Mouse (Mus musculus) hindbrain, embryonic 11.5 days (tissue): ENCODE results near the gene Nanos2. TPM values are rescaled to one million over a fixed set of nuclear protein-coding genes. Genes with fewer than 3 reads are reported as not detected.

Source experiments
- ATAC-seq: fragments of 200-750 bp; cut with Nextera tagmentation; 2 replicates; pipeline ENCODE4 v1.8.0; 2017; ENCODE audit warnings: mild to moderate bottlenecking, moderate TSS enrichment, moderate library complexity; ENCODE audit not compliant: low FRiP score
- DNase-seq: peaks from one replicate; pipeline ENCODE4 v3.0.0-alpha.2; 2015; ENCODE audit warnings: low spot score
- H3K27ac ChIP-seq: fragments of 300-500 bp; sonication (generic); 2 replicates; pipeline ENCODE4 v1.5.1; 2014; ENCODE audit warnings: mild to moderate bottlenecking, low read depth, low read length
- H3K27me3 ChIP-seq: fragments of 300-500 bp; sonication (generic); 2 replicates; pipeline ENCODE4 v1.6.1; 2014; ENCODE audit warnings: mild to moderate bottlenecking, low read length, moderate library complexity, mixed read lengths; ENCODE audit not compliant: control insufficient read depth, insufficient read depth
- H3K36me3 ChIP-seq: fragments of 300-500 bp; sonication (generic); 2 replicates; pipeline ENCODE4 v1.6.1; 2014; ENCODE audit warnings: mild to moderate bottlenecking, low read length, moderate library complexity, mixed read lengths; ENCODE audit not compliant: control insufficient read depth, insufficient read depth
- H3K4me1 ChIP-seq: fragments of 300-500 bp; sonication (generic); replicated peaks from 2 replicates; pipeline ENCODE4 v1.6.1; 2014; ENCODE audit warnings: low read length, mixed read lengths; ENCODE audit not compliant: control insufficient read depth, insufficient read depth
- H3K4me2 ChIP-seq: fragments of 300-500 bp; sonication (generic); replicated peaks from 2 replicates; pipeline ENCODE4 v1.6.1; 2014; ENCODE audit warnings: mild to moderate bottlenecking, low read depth, low read length
- H3K4me3 ChIP-seq: fragments of 300-500 bp; sonication (generic); 2 replicates; pipeline ENCODE4 v1.5.1; 2014; ENCODE audit warnings: low read depth, low read length
- H3K9ac ChIP-seq: fragments of 300-500 bp; sonication (generic); 2 replicates; pipeline ENCODE4 v1.6.1; 2014; ENCODE audit warnings: low read depth, low read length
- H3K9me3 ChIP-seq: fragments of 300-500 bp; sonication (generic); 2 replicates; pipeline ENCODE4 v1.6.1; 2016; ENCODE audit warnings: low read length; ENCODE audit not compliant: control insufficient read depth
- WGBS: fragments of 180-500 bp; shearing (Covaris S2); extraction: QIAGEN DNeasy Blood & Tissue Kit; methylation state at CpG from one replicate; pipeline ENCODE4 v1.1.7; 2014; 5-methylcytosine and 5-hydroxymethylcytosine counted together
- polyA plus RNA-seq: library from polyadenylated mRNA; unstranded; fragments of >200 nt; fragmentation: Nextera tagmentation; extraction: Ambion mirVana; gene quantifications from 2 replicates; pipeline ENCODE4 v1.2.1, GENCODE M21; 2014

The Nanos2 gene
- polyA plus RNA-seq, 1 experiment from 2014 or later = not detected

DNA sequence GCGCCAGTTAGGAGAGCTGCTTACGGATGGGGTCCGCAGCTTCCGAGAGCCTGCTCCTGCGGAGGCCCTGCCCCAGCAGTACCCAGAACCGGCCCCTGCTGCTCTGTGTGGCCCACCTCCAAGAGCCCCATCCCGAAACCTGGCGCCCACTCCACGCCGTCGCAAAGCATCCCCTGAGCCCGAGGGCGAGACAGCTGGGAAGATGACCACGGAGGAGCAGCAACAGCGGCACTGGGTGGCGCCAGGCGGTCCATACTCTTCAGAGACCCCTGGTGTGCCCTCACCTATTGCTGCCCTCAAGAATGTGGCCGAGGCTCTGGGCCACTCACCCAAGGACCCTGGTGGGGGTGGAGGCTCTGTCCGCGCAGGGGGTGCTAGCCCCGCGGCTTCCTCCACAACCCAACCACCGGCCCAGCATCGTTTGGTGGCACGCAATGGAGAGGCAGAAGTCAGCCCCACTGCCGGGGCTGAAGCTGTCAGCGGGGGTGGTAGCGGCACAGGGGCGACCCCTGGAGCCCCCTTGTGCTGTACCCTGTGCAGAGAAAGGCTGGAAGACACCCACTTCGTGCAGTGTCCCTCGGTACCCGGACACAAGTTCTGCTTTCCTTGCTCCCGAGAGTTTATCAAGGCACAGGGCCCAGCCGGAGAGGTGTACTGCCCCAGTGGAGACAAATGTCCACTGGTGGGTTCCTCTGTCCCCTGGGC lies 18.4 kb downstream of the Nanos2 start:
- ATAC-seq (no peak), DNase-seq (no peak)
- peaks cover 4% of the 10 kb centered on the region; the same call in 1 of the 2 replicates for H3K36me3 ChIP-seq
- WGBS = 83% methylated on average over 33 of the region's 34 CpGs
- no peak overlapping the region for H3K27ac ChIP-seq
- peak overlapping the region; percentile 99 for H3K4me2 ChIP-seq
- no peak overlapping the region for H3K9ac ChIP-seq
- no peaks in the 10 kb centered on the region for H3K27me3 ChIP-seq
- peaks cover 12% of the 10 kb centered on the region for H3K4me1 ChIP-seq
- H3K9me3 ChIP-seq = no peaks in the 10 kb centered on the region
- peak overlapping the region; percentile 84; the same call in 1 of the 2 replicates for H3K4me3 ChIP-seq

GRCm38 (mm10) chr7:19006476-19006875 lies 19.3 kb downstream of the Nanos2 start:
- H3K27me3 ChIP-seq = no peaks in the 10 kb centered on the region
- no peaks in the 10 kb centered on the region for H3K9me3 ChIP-seq
- WGBS = 10% methylated on average over 12 of the region's 12 CpGs
- no peak overlapping the region for H3K27ac ChIP-seq
- H3K4me2 ChIP-seq = no peak overlapping the region
- H3K4me1 ChIP-seq = peaks cover 12% of the 10 kb centered on the region
- no peak overlapping the region for H3K4me3 ChIP-seq
- peak; percentile 92 for DNase-seq
- no peak overlapping the region for H3K9ac ChIP-seq
- ATAC-seq = no peak
- H3K36me3 ChIP-seq = peaks cover 4% of the 10 kb centered on the region; the same call in 1 of the 2 replicates

DNA sequence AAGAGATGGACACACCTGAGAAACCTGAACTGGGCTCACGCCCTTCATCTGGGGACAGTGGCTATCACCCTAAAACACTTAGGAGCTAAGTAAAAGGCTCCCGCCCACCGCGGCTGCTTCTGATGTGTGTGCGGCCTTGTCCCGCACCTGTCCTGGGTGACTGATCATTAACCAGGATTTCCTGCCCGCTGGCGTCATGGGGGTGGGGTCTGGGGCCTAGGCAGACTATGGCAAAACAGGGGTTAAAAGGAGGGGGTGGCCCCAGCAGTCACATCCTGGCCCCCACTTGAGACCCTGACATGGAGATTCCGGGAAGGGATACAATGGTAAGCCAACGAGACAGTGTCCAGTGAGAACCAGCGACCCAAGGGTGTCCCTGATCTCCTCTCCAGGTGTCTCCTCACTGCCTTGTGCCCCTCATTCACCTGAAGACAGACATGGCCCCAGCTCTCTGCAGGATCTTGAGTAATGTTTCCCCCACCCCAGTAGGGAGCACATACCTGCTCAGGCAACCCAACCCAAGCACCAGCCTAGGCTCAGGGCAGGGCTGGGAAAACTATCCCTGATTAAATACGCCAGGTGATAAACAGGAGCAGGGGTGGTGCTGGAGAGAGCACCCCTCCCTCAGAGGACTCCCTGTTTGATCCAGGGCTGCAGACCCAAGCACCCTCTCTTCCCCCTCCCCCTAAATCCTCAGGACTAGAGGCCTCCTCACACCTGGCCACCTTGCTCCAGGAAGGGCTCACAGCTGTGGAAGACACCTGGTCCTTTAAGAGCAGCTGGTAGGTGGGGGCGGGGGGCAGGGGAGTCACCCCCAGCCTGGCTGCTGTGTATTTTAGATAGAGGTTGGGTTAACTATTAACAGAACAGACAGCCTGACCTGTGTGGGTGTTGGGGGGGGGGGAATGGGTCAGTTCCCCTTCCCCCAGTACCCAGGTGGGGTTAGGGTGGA lies 20.1 kb downstream of the Nanos2 start:
- H3K9ac ChIP-seq = no peak overlapping the region
- ATAC-seq = no peak
- no peaks in the 10 kb centered on the region for H3K27me3 ChIP-seq
- no peak overlapping the region for H3K27ac ChIP-seq
- no peaks in the 10 kb centered on the region for H3K9me3 ChIP-seq
- H3K4me3 ChIP-seq = no peak overlapping the region
- DNase-seq = no peak
- H3K36me3 ChIP-seq = peaks cover 4% of the 10 kb centered on the region; the same call in 1 of the 2 replicates
- no peak overlapping the region for H3K4me2 ChIP-seq
- WGBS = 75% methylated on average over 13 of the region's 13 CpGs
- H3K4me1 ChIP-seq = peaks cover 12% of the 10 kb centered on the region

GRCm38 (mm10) chr7:19010581-19010980 lies 23.4 kb downstream of the Nanos2 start:
- peaks cover 2% of the 10 kb centered on the region; the same call in 1 of the 2 replicates for H3K4me1 ChIP-seq
- no peak overlapping the region for H3K4me2 ChIP-seq
- no peaks in the 10 kb centered on the region for H3K27me3 ChIP-seq
- WGBS = 84% methylated on average over 7 of the region's 7 CpGs
- H3K36me3 ChIP-seq = peaks cover 1% of the 10 kb centered on the region; the same call in 1 of the 2 replicates
- no peaks in the 10 kb centered on the region for H3K9me3 ChIP-seq
- ATAC-seq (no peak), DNase-seq (no peak)
- no peak overlapping the region for H3K27ac ChIP-seq
- no peak overlapping the region for H3K9ac ChIP-seq
- no peak overlapping the region for H3K4me3 ChIP-seq

DNA sequence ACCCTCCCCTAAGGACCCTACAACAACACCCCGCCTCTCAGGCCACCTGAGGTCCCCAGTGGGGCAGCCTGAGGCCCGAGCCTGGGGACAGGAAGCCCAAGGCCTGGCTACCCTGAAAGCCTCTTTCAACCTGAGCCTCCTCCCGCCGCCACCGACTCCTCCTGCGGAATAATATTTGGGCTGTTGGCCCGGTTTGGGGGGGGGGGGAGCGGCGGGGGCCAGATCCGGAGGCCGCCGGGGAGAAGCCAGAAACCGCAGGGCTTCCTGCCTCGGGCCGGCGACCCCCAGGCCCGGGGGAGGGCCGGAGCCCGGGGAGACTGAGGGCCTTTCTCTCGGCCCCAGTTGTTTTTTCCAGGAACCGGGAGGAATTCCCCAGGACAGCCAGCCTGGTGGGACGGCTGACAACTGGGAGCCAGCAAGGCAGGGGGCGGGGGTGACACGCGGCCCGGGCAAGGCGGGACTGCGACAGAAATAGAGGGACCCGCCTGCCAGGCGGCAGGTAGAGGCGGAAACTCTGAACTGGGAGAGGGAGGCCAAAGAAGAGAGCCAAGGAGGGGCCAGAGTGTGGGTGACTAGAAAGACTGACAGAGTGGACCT lies 24.9 kb downstream of the Nanos2 start:
- peak overlapping the region; percentile 69 for H3K9ac ChIP-seq
- ATAC-seq = peak; percentile 31

DNA sequence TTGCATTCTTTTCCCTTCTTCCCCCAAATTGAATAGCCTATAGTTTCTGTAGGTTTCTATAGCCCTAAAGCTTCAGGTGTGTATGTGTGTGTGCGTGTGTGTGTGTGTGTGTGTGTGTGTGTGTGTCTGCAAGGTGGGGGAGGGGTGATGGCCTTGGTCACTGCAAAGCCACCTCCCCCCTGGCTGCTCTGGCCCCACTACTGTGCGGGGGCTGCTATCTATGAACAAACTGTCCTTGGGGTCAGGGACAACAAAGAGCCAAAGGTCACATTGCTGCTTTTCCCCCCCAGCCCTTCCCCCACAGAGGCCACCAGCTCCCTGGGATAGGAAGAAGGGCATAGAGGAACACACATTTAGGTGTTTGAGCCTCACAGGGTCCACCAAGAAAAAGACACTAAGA lies 25.7 kb downstream of the Nanos2 start:
- no peak overlapping the region for H3K4me2 ChIP-seq
- no peaks in the 10 kb centered on the region for H3K27me3 ChIP-seq
- ATAC-seq = no peak
- H3K4me3 ChIP-seq = no peak overlapping the region
- DNase-seq = no peak
- no peak overlapping the region for H3K27ac ChIP-seq
- no peaks in the 10 kb centered on the region; the same call in 1 of the 2 replicates for H3K4me1 ChIP-seq
- H3K36me3 ChIP-seq = no peaks in the 10 kb centered on the region
- WGBS = 51% methylated on average over 2 of the region's 2 CpGs
- H3K9me3 ChIP-seq = no peaks in the 10 kb centered on the region
- H3K9ac ChIP-seq = no peak overlapping the region

More for the DNA sequence above, 24.9 kb downstream of the Nanos2 start:
- Histone ChIP-seq H3K27me3 (no peaks in the 10 kb centered on the region), H3K9me3 (no peaks in the 10 kb centered on the region), H3K4me3 (peak overlapping the region; percentile 26), H3K4me2 (peak overlapping the region; percentile 37), H3K4me1 (no peaks in the 10 kb centered on the region; the same call in 1 of the 2 replicates), H3K27ac (no peak overlapping the region), H3K36me3 (no peaks in the 10 kb centered on the region)
- WGBS = 3% methylated on average over 28 of the region's 31 CpGs
- DNase-seq = peak; percentile 37

GRCm38 (mm10) chr7:19014452-19014851 lies 27.3 kb downstream of the Nanos2 start:
- WGBS = 66% methylated on average over 15 of the region's 15 CpGs
- Histone ChIP-seq H3K4me2 (no peak overlapping the region), H3K27ac (no peak overlapping the region), H3K9me3 (no peaks in the 10 kb centered on the region), H3K9ac (no peak overlapping the region), H3K27me3 (no peaks in the 10 kb centered on the region), H3K4me1 (no peaks in the 10 kb centered on the region; the same call in 1 of the 2 replicates), H3K36me3 (no peaks in the 10 kb centered on the region), H3K4me3 (no peak overlapping the region)
- ATAC-seq (no peak), DNase-seq (no peak)

GRCm38 (mm10) chr7:19016042-19016441 lies 28.8 kb downstream of the Nanos2 start:
- H3K27me3 ChIP-seq = peaks cover 8% of the 10 kb centered on the region
- H3K4me3 ChIP-seq = no peak overlapping the region
- H3K36me3 ChIP-seq = no peaks in the 10 kb centered on the region
- no peak overlapping the region for H3K27ac ChIP-seq
- no peaks in the 10 kb centered on the region for H3K9me3 ChIP-seq
- DNase-seq = no peak
- 94% methylated on average over 4 of the region's 4 CpGs for WGBS
- H3K4me2 ChIP-seq = no peak overlapping the region
- ATAC-seq = no peak
- H3K4me1 ChIP-seq = no peaks in the 10 kb centered on the region; the same call in 1 of the 2 replicates
- no peak overlapping the region for H3K9ac ChIP-seq
